In genomic region chr2:174473550-174473927, GRCm38 (mm10) we compare ENCODE assay signal across 8 mouse cellular contexts. TPM values are rescaled to one million over a fixed set of nuclear protein-coding genes. Genes with fewer than 3 reads are reported as not detected.
DNase-seq lines count a peak whose midpoint lies in the region; ATAC-seq and TF ChIP-seq lines count a peak whose summit lies in the region.

No protein-coding gene starts in this region.

- DNase-seq in heart, adult 2 months = peak in 1 of 2 experiments; percentile 30
- DNase-seq in heart, adult 11 months = no peak
- no peak for DNase-seq in right cerebral cortex, postnatal 25 days
- DNase-seq in embryo, embryonic 10 days (ENCODE audit: low spot score) = no peak
- no peak for DNase-seq in adrenal gland, postnatal 10 days

- no peak for TF ChIP-seq EP300 in heart, adult 2 months (IDR thresholded peaks at IDR 0.05; ENCODE audit: insufficient read depth, low read depth, low read length)

- peaks cover 40% of the 10 kb centered on the region for H3K79me3 ChIP-seq in C2C12 (ENCODE audit: low read depth)

- peak overlapping the region; percentile 64; the same call in 1 of the 2 replicates for H3K27ac ChIP-seq in heart, adult 2 months
- H3K27ac ChIP-seq in forebrain, embryonic 13.5 days = no peak overlapping the region
- H3K27ac ChIP-seq in liver, embryonic 15.5 days (replicated peaks) = peak overlapping the region; percentile 96

- peak overlapping the region; percentile 15 for H3ac ChIP-seq in C2C12 (ENCODE audit: control insufficient read depth, insufficient read length, low read depth)

- no peak for TF ChIP-seq POLR2A in heart, adult 2 months (IDR thresholded peaks at IDR 0.05; ENCODE audit: insufficient read depth, low read depth, low read length)

- no peak for TF ChIP-seq CTCF in heart, adult 2 months (IDR thresholded peaks at IDR 0.05)
- no peak for TF ChIP-seq CTCF in C2C12 (IDR thresholded peaks at IDR 0.05; ENCODE audit: control insufficient read depth, insufficient read depth, insufficient read length)

- H3K4me3 ChIP-seq in heart, adult 2 months = peak overlapping the region; percentile 84
- peak overlapping the region; percentile 16 for H3K4me3 ChIP-seq in C2C12 (ENCODE audit: insufficient read depth, poor library complexity, severe bottlenecking)
- H3K4me3 ChIP-seq in forebrain, embryonic 13.5 days = peak overlapping the region; percentile 79
- peak overlapping the region; percentile 91 for H3K4me3 ChIP-seq in liver, embryonic 15.5 days (replicated peaks)

- H3K4me2 ChIP-seq in forebrain, embryonic 13.5 days = peak overlapping the region; percentile 79
- peak overlapping the region; percentile 93 for H3K4me2 ChIP-seq in liver, embryonic 15.5 days

- no peaks in the 10 kb centered on the region for H3K79me2 ChIP-seq in heart, adult 2 months (replicated peaks; ENCODE audit: control insufficient read depth, insufficient read depth, low read length)
- peaks cover 42% of the 10 kb centered on the region for H3K79me2 ChIP-seq in C2C12 (ENCODE audit: control insufficient read depth, insufficient read depth)

- peaks cover 8% of the 10 kb centered on the region for H3K4me1 ChIP-seq in heart, adult 2 months (ENCODE audit: control insufficient read depth, insufficient read depth, low read length)
- H3K4me1 ChIP-seq in forebrain, embryonic 13.5 days = peaks cover 17% of the 10 kb centered on the region
- H3K4me1 ChIP-seq in liver, embryonic 15.5 days (replicated peaks) = peaks cover 46% of the 10 kb centered on the region

- intact Hi-C loops in heart, adult 2 months (cut with DNase I) = loop anchor here (2.0 to 10.0 kb wide), 3 partner anchors 59 to 399 kb away; partner anchors contain the start of genes Nelfcd and Stx16

- WGBS in heart, adult 2 months = 78% methylated on average over 5 of the region's 5 CpGs
- whole genome bisulfite sequencing in forebrain, embryonic 13.5 days = 90% methylated on average over 5 of the region's 5 CpGs
- 82% methylated on average over 5 of the region's 5 CpGs for WGBS in liver, embryonic 15.5 days (ENCODE audit: insufficient replicate concordance)

- no peak for ATAC-seq in forebrain, embryonic 13.5 days
- no peak for ATAC-seq in liver, embryonic 15.5 days (ENCODE audit: insufficient read depth)

- H3K9me3 ChIP-seq in forebrain, embryonic 13.5 days (replicated peaks) = no peaks in the 10 kb centered on the region
- H3K9me3 ChIP-seq in liver, embryonic 15.5 days (replicated peaks) = no peaks in the 10 kb centered on the region

- H3K36me3 ChIP-seq in heart, adult 2 months (ENCODE audit: control insufficient read depth, insufficient read depth, low read length) = peaks cover 5% of the 10 kb centered on the region; the same call in 1 of the 2 replicates
- H3K36me3 ChIP-seq in C2C12 (ENCODE audit: control insufficient read depth, insufficient read depth) = peaks cover 31% of the 10 kb centered on the region
- H3K36me3 ChIP-seq in forebrain, embryonic 13.5 days (ENCODE audit: poor library complexity, severe bottlenecking) = peaks cover 25% of the 10 kb centered on the region
- H3K36me3 ChIP-seq in liver, embryonic 15.5 days (replicated peaks) = peaks cover 33% of the 10 kb centered on the region

- no peaks in the 10 kb centered on the region for H3K27me3 ChIP-seq in heart, adult 2 months (ENCODE audit: control insufficient read depth, insufficient read depth, low read length)
- no peaks in the 10 kb centered on the region for H3K27me3 ChIP-seq in C2C12 (ENCODE audit: control insufficient read depth, insufficient read depth, insufficient read length)
- H3K27me3 ChIP-seq in forebrain, embryonic 13.5 days = no peaks in the 10 kb centered on the region
- H3K27me3 ChIP-seq in liver, embryonic 15.5 days = no peaks in the 10 kb centered on the region

- H3K9ac ChIP-seq in heart, adult 2 months (ENCODE audit: low read depth, low read length) = peak overlapping the region; percentile 57; the same call in 1 of the 2 replicates
- peak overlapping the region; percentile 47 for H3K9ac ChIP-seq in forebrain, embryonic 13.5 days
- H3K9ac ChIP-seq in liver, embryonic 15.5 days = peak overlapping the region; percentile 64

TF ChIP-seq in C2C12, 6 proteins besides CTCF, POLR2A, EP300 and RAD21:
- TF ChIP-seq MYOG (IDR thresholded peaks at IDR 0.05; ENCODE audit: control insufficient read depth, extremely low read depth, insufficient read length) (no peak), MAX (IDR thresholded peaks at IDR 0.05) (peak; percentile 39)

RNA-seq across cellular contexts. Expression of gene Prelid3b, which starts 0.7 kb away (rescaled TPM):
- 10 to 100 TPM; 53.1 to 57.8 TPM for total RNA-seq in heart, adult 2 months (2021)
- polyA plus RNA-seq in heart, adult 2 months (2012; rRNA removed) = 58.8 and 87.6 TPM in 2 replicates
- polyA plus RNA-seq in C2C12 (2012; fragmentation: generic; extraction: Trizol) = 90.0 TPM
- polyA plus RNA-seq in forebrain, embryonic 13.5 days (2015; fragmentation: Nextera tagmentation; extraction: Ambion mirVana) = 120 and 124 TPM in 2 replicates
- 79.4 and 79.5 TPM in 2 replicates for polyA plus RNA-seq in liver, embryonic 15.5 days (2015; fragmentation: Nextera tagmentation; extraction: Ambion mirVana)
- total RNA-seq in adrenal gland, postnatal 10 days (2021) = 100 to 1,000 TPM; 171 to 172 TPM

RNA-seq across cellular contexts. Expression of gene Atp5e, which starts 9.6 kb away (rescaled TPM):
- 1,000 to 10,000 TPM; 1,426 to 1,687 TPM for total RNA-seq in heart, adult 2 months (2021)
- polyA plus RNA-seq in heart, adult 2 months (2012; rRNA removed) = 969 and 1,190 TPM in 2 replicates
- polyA plus RNA-seq in C2C12 (2012; fragmentation: generic; extraction: Trizol) = 827 TPM
- polyA plus RNA-seq in forebrain, embryonic 13.5 days (2015; fragmentation: Nextera tagmentation; extraction: Ambion mirVana) = 740 and 832 TPM in 2 replicates
- polyA plus RNA-seq in liver, embryonic 15.5 days (2015; fragmentation: Nextera tagmentation; extraction: Ambion mirVana) = 313 and 380 TPM in 2 replicates
- total RNA-seq in adrenal gland, postnatal 10 days (2021) = 100 to 1,000 TPM; 569 to 676 TPM

RNA-seq across cellular contexts. Expression of gene Tubb1, which starts 23.0 kb away (rescaled TPM):
- 10 to 100 TPM in 1 of 2 experiments, 1 to 10 TPM in 1; 4.1 to 21.4 TPM for total RNA-seq in heart, adult 2 months (2021)
- 6.8 and 9.7 TPM in 2 replicates for polyA plus RNA-seq in heart, adult 2 months (2012; rRNA removed)
- not detected for polyA plus RNA-seq in C2C12 (2012; fragmentation: generic; extraction: Trizol)
- 0.96 and 1.2 TPM in 2 replicates for polyA plus RNA-seq in forebrain, embryonic 13.5 days (2015; fragmentation: Nextera tagmentation; extraction: Ambion mirVana)
- 23.9 and 26.9 TPM in 2 replicates for polyA plus RNA-seq in liver, embryonic 15.5 days (2015; fragmentation: Nextera tagmentation; extraction: Ambion mirVana)
- 1 to 10 TPM; 1.0 to 1.3 TPM for total RNA-seq in adrenal gland, postnatal 10 days (2021)

RNA-seq across cellular contexts. Expression of gene Ctsz, which starts 34.7 kb away (rescaled TPM):
- total RNA-seq in heart, adult 2 months (2021) = 10 to 100 TPM; 31.1 to 34.4 TPM
- 49.5 and 59.5 TPM in 2 replicates for polyA plus RNA-seq in heart, adult 2 months (2012; rRNA removed)
- polyA plus RNA-seq in C2C12 (2012; fragmentation: generic; extraction: Trizol) = 188 TPM
- 69.9 and 73.2 TPM in 2 replicates for polyA plus RNA-seq in forebrain, embryonic 13.5 days (2015; fragmentation: Nextera tagmentation; extraction: Ambion mirVana)
- 122 and 142 TPM in 2 replicates for polyA plus RNA-seq in liver, embryonic 15.5 days (2015; fragmentation: Nextera tagmentation; extraction: Ambion mirVana)
- total RNA-seq in adrenal gland, postnatal 10 days (2021) = 100 to 1,000 TPM; 114 to 138 TPM

RNA-seq across cellular contexts. Expression of gene Nelfcd, which starts 57.9 kb away (rescaled TPM):
- total RNA-seq in heart, adult 2 months (2021) = 10 to 100 TPM; 26.5 to 30.3 TPM
- polyA plus RNA-seq in heart, adult 2 months (2012; rRNA removed) = 38.1 and 47.5 TPM in 2 replicates
- polyA plus RNA-seq in C2C12 (2012; fragmentation: generic; extraction: Trizol) = 60.0 TPM
- polyA plus RNA-seq in forebrain, embryonic 13.5 days (2015; fragmentation: Nextera tagmentation; extraction: Ambion mirVana) = 131 and 147 TPM in 2 replicates
- polyA plus RNA-seq in liver, embryonic 15.5 days (2015; fragmentation: Nextera tagmentation; extraction: Ambion mirVana) = 71.7 and 79.6 TPM in 2 replicates
- total RNA-seq in adrenal gland, postnatal 10 days (2021) = 10 to 100 TPM; 55.1 to 62.2 TPM

Comparison
In these comparisons a context has a peak if more than half of its experiments do, and no peak if none do; other contexts are left out.
1. H3K4me3 ChIP-seq: peak in every context shown above with its lines; median percentile 91 in liver, embryonic 15.5 days; 84 in heart, adult 2 months; 79 in forebrain, embryonic 13.5 days; 16 in C2C12.